Mouse (Mus musculus) left cerebral cortex, postnatal 14 days (tissue): ENCODE results near the gene Plekho2. TPM values are rescaled to one million over a fixed set of nuclear protein-coding genes. Genes with fewer than 3 reads are reported as not detected.
A peak's percentile ranks its signal among the peaks of the same experiment; 100 is the strongest.

Source experiments
- DNase-seq, 2 experiments: peaks; one replicate each; pipeline ENCODE4 v3.0.0; 2021 to 2022; ENCODE audit warnings: low spot score in 2 of 2, mixed read lengths in 1 of 2
- intact Hi-C: fragments of 180-260 bp; cut with DNase I; formaldehyde crosslinking; loops from one replicate; pipeline ENCODE4 v1.15.1; 2025
- long read RNA-seq, 2 experiments: library from polyadenylated mRNA; stranded (forward); transcript quantifications; one replicate each; pipeline ENCODE4 v2.0.0; 2021
- total RNA-seq, 2 experiments: library from RNA; stranded (reverse); gene quantifications; 2 replicates each; pipeline ENCODE4 v1.2.3; 2021

The Plekho2 gene
- total RNA-seq: 1 to 10 TPM; 6.5 to 9.6 TPM
- long read RNA-seq, experiment 1, partial matches to known transcripts: 0 of 6 reads
- long read RNA-seq, experiment 1, other reads (novel, unspliced or antisense): 3 of 6 reads
- long read RNA-seq, experiment 2, partial matches to known transcripts: 0 of 1 reads
- long read RNA-seq, experiment 2, other reads (novel, unspliced or antisense): 0 of 1 reads

DNA sequence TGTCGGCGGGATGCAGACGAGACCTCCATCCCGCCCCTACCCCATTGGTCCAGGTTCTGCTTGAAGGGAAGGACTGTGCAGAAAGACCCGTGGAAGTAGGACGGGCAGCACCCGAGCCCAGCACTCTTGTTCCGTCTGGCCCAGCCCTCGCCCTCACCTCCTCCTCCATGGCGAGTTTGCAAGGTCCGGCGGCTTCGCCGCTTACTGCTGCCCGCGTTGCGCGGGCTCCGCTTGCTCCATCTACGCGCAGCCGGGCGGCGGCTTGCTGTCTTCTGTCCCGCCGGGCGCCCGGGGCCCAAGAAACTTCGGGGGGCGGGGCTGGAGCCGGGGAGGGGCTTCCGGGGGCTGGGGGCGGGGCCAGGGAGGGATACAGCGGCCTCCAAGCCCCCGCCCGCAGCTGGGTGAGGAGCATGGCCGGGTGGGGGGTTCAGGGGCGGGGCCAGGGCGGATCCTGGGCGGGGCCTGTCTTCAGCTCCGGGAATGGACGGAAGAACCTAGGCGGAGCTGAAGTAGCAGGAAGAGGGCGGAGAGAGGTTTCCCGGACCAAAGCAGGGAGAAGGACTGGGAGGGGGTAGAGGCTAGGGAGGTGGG is at the start of gene Plekho2:
Gene Plekho2, minus strand, starts transcription at position 260 of the 591 bp plus-strand sequence.
- intact Hi-C loops: loop anchor here (2.0 kb wide), 1 partner anchor 55 kb away; no protein-coding TSS in a partner anchor
- DNase-seq: peak; percentile 76 to 84

GRCm38 (mm10) chr9:65629025-65629766 is 49.4 kb upstream of the Plekho2 start, which contains the start of gene Rbpms2:
Gene Rbpms2, plus strand, starts transcription at chr9:65629648.
- intact Hi-C loops: no loop called here
- no peak for DNase-seq

GRCm38 (mm10) chr9:65624266-65624665 is 44.4 kb upstream of the Plekho2 start:
- DNase-seq: no peak
- intact Hi-C loops: no loop called here

GRCm38 (mm10) chr9:65622826-65623225 is 43.0 kb upstream of the Plekho2 start:
- no peak for DNase-seq
- intact Hi-C loops: no loop called here

DNA sequence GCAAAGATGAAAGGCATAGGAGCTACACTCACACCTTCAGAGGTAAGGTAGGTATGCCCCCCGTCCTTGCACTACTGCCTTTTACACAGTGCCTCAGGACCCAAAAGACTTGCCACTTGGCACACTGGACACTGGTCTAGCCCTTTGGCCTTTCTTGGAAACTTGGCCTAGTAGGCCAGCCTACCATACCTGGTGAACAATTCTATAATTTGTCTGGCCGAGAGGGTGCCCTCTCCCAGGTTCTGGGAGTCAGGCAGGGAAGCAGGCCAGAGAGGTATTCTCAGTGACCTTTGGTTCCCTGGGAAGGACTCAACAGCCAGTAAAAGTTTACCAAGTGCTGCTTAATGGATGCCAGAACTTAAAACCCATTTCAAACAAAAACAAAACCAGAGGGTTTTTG is 41.8 kb upstream of the Plekho2 start:
- intact Hi-C loops: no loop called here

DNA sequence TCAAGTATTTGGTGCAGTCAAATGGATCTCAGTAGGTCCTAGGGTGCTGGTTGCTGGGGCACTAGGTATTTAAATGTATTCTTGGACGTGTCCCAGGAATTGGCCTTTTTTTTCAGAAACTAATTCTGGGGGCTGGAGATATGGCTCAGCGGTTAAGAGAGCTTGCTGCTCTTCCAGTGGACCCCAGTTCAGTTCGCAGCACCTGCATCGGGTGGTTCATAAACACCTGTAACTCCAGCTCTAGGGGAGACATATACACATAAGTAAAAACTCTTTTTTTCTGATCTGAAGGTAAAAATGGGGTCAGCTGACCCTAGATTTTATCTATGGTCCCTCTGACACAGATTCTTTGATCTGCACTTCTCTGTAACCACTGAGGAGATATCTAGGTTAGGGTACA is 41.4 kb upstream of the Plekho2 start:
- intact Hi-C loops: no loop called here

More for the DNA sequence above, 41.8 kb upstream of the Plekho2 start:
- DNase-seq: no peak

GRCm38 (mm10) chr9:65619311-65619710 is 39.5 kb upstream of the Plekho2 start:
- DNase-seq: no peak
- intact Hi-C loops: no loop called here

More for the DNA sequence above, 41.4 kb upstream of the Plekho2 start:
- DNase-seq: no peak

- intact Hi-C loops: no loop called here
- no peak for DNase-seq
Measured at GRCm38 (mm10) chr9:65613098-65613497, 33.3 kb upstream of the Plekho2 start.

GRCm38 (mm10) chr9:65611969-65612486 is 32.2 kb upstream of the Plekho2 start:
- DNase-seq: no peak
- intact Hi-C loops: no loop called here

DNA sequence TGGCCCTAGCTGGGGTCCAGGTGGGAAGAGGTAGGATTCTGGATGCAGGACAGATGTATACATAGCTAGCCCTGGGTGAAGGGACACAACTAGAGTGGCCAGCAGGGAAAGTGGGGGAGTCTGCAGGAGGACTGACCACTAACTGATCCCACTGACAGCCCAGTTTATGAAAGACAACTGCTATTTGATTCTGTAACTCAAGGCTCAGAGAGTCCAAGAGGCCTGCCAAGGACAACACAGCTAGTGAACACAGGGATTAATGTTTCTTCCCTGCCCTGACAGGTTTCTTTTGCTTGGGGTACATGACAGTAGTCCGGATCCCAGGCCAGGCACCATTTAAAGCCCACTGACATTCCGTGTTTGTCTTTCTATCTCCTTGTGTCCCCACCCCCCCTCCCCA is 27.3 kb upstream of the Plekho2 start:
- intact Hi-C loops: no loop called here
- DNase-seq: no peak

DNA sequence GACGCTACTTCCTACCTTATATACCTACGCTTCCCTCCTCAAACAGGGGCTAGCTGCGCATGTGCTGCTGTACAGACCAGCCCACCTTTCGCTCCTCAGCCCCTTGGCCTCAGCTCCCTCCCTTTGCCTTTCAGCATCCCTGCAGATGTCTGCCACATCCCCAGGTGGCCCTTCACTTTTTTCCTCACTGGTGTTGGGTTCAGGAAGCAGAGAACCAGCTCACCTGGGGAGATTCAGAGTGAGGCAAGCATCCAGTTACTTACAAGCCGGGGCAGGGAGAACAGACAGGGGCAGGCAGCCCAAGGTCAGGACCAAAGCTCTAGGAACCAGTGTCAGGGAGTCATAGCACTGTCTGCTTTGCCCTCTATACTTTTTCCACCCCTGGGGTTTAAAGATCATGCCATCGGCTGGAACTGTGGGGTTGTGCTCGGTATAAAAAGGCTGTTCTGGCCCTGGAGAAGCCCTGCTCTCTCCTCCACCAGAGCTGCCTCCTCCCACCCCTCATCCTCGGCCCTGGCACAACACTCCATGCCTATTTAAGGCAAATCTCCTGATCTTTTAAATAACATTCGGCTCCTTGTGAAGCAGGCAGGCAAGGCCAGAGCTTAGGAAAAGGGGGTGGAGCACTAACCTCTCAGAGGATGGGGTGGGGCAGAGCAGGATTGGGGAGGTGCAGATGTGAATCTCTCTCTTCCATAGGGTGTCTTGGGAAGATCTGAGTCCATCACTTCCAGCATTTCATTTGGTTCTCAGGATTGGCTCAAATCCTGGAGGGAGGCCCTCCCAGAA is 26.7 kb upstream of the Plekho2 start:
- DNase-seq: no peak
- intact Hi-C loops: no loop called here

DNA sequence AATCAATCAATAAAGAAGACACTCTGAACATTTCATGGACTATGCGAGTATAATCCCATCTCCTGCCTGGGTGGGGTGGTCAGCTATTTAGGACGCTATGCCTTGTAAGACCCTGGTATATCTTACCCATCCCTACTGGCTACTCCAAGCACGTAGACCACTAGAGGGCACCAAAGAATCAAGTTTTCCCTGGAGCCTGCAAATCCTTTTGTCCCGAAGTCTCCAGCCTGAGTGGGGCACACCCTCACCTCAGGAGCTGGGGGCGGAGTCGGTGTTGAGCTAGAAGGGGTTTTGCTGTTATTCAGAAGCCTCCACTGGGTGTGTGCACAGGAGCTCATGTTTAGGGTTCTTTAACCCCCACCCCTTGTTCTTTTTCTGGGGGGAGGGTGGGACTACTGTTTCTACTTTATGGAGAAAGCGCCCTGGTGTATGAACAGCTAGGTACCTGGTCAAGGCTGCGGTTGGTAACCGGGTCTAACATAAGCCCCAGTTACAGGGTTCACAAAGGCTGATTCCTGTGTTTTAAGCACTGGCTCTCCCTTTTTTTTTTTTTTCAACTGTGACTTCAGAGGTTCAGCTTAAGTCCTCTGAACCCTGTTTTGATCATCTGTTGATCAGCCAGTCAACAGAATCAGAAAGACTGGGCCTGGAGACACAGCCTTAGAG is 25.8 kb upstream of the Plekho2 start:
- DNase-seq: peak; percentile 61 to 68
- intact Hi-C loops: loop anchor here (1.0 kb wide), 1 partner anchor 59 kb away; no protein-coding TSS in a partner anchor

DNA sequence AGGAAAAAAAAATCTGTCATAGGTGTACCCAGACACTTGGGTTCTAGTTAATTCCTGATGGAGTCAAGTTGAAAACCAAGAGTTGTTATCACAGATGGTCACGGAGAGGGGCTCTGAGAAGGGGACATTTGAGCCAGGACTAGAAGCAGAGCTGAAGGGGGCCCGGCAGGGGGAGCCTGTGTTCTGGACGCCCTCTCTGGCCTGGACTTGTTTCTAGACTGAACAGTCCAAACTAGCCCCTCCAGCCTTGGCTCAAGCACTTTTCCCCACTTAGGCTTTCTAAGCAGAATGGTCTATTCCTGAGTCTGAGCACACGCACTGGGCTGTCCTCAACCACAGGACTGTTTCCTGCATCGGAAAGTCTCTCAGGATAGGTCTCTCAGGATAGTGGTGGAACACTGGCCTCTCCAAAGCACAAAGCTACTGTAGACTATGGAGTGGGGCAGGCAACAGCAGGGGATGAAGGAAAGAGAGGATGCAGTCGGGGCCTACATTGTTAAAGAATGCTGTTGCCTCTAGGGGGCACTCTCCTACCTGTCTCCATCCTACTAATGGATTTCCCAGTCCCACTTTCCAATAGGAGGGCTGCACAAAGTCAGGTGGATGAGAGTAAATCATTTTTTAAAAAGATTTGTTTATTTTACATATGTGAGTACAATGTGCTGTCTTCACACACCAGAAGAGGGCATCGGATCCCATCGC is 23.7 kb upstream of the Plekho2 start:
- DNase-seq: no peak
- intact Hi-C loops: loop anchor here (5.0 kb wide), 1 partner anchor 249 kb away; no protein-coding TSS in a partner anchor

DNA sequence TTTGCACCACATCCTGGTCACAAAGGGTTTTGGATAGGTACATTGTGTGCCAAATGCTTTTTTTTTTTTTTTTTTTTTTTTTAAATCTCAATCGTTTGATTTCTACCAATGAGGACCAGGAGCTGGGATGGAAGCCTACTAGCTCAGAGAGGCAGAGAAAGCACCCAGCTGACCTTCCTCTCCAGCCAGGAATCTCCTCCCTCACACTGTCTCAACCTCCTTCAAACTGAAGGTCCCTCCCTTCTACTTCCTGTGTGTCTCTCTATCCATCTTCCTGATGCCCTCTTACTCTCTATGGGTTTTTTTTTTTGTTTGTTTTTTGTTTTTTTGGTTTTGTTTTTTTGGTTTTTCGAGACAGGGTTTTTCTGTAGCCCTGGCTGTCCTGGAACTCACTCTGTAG is 21.1 kb upstream of the Plekho2 start:
- intact Hi-C loops: loop anchor here (5.0 kb wide), 1 partner anchor 251 kb away; no protein-coding TSS in a partner anchor
- DNase-seq: no peak

DNA sequence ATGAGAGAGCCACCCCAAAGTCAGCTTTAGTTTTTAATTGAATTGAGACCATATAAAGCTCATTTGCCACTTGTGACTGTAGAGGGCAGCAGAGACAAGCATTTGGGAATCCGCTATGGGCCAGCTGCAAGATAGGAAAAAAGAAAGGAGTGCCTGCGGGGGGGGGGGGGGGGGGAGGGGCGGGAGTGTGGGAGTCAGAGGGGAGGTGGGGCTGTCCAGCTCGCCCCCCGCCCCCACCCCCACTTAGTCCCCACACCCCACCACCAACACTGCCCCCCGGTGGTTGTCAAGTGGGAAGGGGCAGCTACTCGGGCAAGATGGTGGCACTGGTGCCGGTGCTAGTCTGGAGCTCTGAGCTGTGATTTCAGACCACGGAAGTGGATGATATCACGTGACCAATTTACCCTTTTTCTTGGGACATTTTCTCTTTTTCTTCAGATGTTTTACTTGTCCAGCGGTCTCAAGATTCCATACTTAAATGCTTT is 19.0 kb upstream of the Plekho2 start:
- peak; percentile 50 to 69 for DNase-seq

GRCm38 (mm10) chr9:65593596-65593995 is 13.8 kb upstream of the Plekho2 start:
- DNase-seq: no peak
- intact Hi-C loops: no loop called here

More for the DNA sequence above, 19.0 kb upstream of the Plekho2 start:
- intact Hi-C loops: no loop called here

- intact Hi-C loops: no loop called here
- DNase-seq: no peak
Measured at GRCm38 (mm10) chr9:65592721-65593120, 12.9 kb upstream of the Plekho2 start.

GRCm38 (mm10) chr9:65589091-65589490 is 9.3 kb upstream of the Plekho2 start:
- no peak for DNase-seq
- intact Hi-C loops: no loop called here
